Mouse (Mus musculus): Measurements from ENCODE around the gene Cdc25b.

DNA sequence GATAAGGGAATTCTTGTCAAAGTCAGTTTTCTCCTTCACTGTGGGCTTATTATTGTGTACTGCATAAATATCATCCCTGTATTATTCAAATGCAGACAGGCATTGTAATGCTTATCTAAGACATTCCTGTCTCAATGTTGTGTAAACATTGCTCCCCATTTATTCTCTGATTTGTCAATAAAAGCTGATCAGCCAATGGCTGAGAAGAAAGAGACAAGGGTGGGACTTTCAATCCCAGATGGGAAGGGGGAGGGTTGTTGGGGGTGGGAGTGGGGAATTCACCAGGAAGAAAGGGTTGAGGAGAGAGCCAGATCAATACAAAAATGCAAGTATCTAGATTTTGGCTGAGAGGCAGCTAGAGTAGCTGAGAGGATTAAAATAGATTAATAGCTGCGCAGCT is 17.8 kb upstream of the Cdc25b start:
- TF ChIP-seq POLR2A (IDR thresholded peaks at IDR 0.05; ENCODE audit: low read depth, low read length): no peak
- no peak for TF ChIP-seq CTCF (conservative IDR thresholded peaks at IDR 0.05; ENCODE audit: insufficient read depth, insufficient read length, low read depth, low read length)

All from kidney, adult 2 months (tissue).